Mouse (Mus musculus) embryonic stem cell, embryonic (primary cell): ENCODE data around the gene Mpzl3.

ENCODE experiments used
- CTCF ChIA-PET, 4 experiments: fragments of 300-600 bp in 2 of 4; fragments of 350-600 bp in 2 of 4; sonication (Branson Sonifier 250); formaldehyde crosslinking; loops; one replicate each; lab custom pipeline; 2022; ENCODE audit warnings: inconsistent platforms in 2 of 4; lab: Charles Lee
- POLR2A ChIA-PET, 4 experiments: fragments of 300-600 bp in 2 of 4; fragments of 350-600 bp in 2 of 4; sonication (Branson Sonifier 250); formaldehyde crosslinking; loops; one replicate each; lab custom pipeline; 2022; ENCODE audit warnings: antibody characterized with exemption in 4 of 4, inconsistent platforms in 1 of 4; lab: Charles Lee

Mpzl3 gene

GRCm38 (mm10) chr9:45079011-45079410 is 24.0 kb downstream of the Mpzl3 start, which contains the start of gene Jaml:
Jaml (plus strand) TSS chr9:45079183.
- CTCF ChIA-PET, result no interaction called here
- POLR2A ChIA-PET, result interaction anchor here in 2 of 4 experiments (0.6 to 1.8 kb wide), 2 partner anchors 12 to 477 kb away, joined by 4 to 5 read pairs; no protein-coding TSS in a partner anchor

DNA sequence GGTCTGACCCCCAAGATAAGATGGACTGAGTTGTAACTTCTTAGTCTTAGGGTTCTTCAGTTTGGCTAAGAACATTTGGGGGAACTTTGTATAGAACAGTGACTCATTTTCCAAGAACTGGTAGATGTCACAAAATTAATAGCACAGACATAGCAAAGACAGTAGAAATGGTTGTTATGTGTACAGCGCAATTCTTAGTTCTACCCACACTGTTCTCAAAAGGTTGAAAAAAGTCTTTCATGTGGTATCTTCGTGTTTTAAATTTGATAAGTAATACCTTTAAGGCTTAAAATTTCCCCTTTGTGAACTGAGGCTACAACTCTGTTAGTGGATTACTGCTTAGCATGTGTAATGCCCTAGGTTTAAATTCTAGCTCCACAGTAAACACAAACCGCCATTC is 28.1 kb downstream of the Mpzl3 start:
- ChIA-PET POLR2A (no interaction called here), CTCF (no interaction called here)

DNA sequence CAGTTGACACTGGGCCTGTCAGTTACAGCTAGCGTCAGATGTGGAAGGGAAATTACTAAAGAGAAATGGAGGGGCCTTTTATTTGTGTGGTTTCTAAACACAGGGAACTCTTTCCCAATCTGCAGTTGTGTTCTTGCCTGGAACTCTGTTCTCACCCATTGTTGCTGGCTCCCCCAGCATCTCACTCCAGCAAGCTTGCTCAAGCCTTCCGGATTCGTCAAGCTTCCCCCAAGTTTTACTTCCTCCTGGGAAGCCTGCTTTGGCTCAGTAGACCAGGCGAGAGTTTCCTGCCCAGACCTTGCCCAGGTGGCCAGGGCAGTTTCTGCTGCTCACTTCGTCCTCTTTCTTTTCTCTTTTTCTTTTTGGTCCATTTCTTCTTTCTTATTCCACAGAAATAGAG is 29.6 kb downstream of the Mpzl3 start:
- CTCF ChIA-PET, result no interaction called here
- POLR2A ChIA-PET, result interaction anchor here in 1 of 4 experiments (0.8 to 2.3 kb wide), 4 partner anchors 8 to 36 kb away, joined by 3 to 15 read pairs (median 4); partner anchors contain the start of gene Mpzl3

DNA sequence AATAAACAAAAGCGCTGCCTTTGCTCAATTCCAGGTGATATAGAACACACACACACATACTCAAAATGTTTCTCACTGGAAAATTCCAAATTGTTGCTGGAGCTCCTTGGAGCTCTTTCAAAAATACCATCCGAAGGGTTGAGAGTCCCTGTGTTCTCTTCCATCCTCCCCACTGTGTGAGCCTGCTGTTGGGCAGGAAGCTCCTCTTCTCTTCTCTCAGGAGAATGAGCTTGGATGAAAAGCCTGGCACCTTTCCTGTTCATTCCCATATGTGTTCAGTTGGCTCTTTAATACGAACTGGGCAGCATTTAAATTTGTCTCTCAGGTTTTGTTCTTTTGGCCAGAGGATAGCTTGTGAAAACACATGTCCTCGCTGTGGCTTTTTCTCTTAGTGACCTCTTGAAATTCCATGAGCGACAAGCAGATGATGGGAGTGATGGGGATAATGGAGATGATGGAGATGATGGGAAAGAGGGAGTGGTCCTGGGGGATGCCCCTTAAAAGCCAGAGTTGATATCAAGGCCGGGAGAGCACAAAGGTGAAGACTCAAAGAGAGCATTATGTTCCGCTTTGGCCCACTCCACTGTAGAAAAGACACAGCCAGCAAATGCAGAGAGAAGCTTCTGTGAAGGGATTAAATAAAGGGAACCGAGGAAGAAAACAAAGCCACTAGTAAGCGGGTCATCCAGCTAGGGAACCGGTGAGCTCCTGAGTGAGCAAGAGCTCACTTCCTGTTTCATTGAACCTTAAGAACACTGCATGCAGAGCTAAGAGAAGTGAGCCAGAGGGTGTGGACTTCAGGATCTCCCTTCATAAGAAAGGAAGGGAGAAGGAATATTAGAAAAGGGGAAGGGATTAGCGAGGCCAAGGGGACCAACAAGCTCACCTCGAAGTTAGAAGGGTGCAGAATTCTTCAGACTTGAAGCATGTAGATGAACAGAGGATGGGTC is 31.0 kb downstream of the Mpzl3 start:
- CTCF ChIA-PET, result interaction anchor here in 3 of 4 experiments (0.5 to 0.8 kb wide), 3 partner anchors 36 to 430 kb away, joined by 3 read pairs; no protein-coding TSS in a partner anchor

DNA sequence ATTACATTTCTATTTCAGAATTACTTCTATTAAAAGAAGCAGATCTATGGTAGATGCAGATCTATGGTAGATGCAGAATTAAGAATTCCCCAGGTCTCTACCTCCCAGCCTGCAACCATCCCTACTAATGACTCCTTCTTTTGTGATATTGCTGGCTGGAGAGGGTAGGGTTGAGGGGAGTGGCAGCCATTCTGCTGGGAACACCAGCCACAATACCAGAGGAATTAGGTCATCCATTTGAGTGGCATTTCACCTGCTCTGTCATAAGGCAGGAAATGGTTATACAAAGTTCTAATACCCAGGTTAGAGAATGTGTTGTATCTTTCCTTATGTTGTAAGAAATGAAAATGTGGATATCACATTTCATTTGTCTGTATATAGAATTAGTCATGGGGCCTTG is 33.1 kb downstream of the Mpzl3 start:
- CTCF ChIA-PET, result no interaction called here
- POLR2A ChIA-PET, result interaction anchor here in 1 of 4 experiments (1.6 kb wide), 1 partner anchor 22 kb away, joined by 4 read pairs; no protein-coding TSS in a partner anchor

More for the DNA sequence above, 31.0 kb downstream of the Mpzl3 start:
- POLR2A ChIA-PET, result interaction anchor here in 1 of 4 experiments (1.1 to 2.3 kb wide), 4 partner anchors 9 to 35 kb away, joined by 3 to 15 read pairs (median 4); no protein-coding TSS in a partner anchor

DNA sequence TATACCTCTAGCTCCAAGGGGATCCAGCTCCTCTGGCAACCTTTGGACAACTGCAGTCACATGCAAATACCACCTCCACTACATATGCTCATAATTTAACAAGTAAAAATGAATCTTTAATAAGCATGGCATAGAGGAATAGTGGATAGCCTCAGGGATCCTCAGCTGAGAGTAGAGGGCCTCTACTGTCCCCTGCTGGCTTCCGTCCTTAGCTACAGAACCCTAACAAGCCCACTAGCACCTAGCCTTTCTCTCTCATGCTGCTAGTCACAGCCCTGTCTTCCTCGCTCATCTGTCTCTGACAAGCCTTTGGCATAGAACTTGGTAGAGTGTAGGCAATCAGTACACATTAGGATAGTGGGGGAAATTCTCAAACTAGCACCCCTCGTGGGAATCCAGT is 35.8 kb downstream of the Mpzl3 start:
- POLR2A ChIA-PET, result interaction anchor here in 2 of 4 experiments (0.7 to 1.5 kb wide), 4 partner anchors 11 to 126 kb away, joined by 3 to 6 read pairs (median 4); partner anchors contain the start of genes Jaml (in 1 of the 2) and Ube4a (in 1 of the 2)
- CTCF ChIA-PET, result interaction anchor here in 2 of 4 experiments (0.8 to 1.1 kb wide), 4 partner anchors 14 to 400 kb away, joined by 3 read pairs; no protein-coding TSS in a partner anchor

- ChIA-PET CTCF (interaction anchor here in 2 of 4 experiments (0.8 to 1.1 kb wide), 2 partner anchors 37 to 323 kb away, joined by 3 read pairs; no protein-coding TSS in a partner anchor), POLR2A (interaction anchor here in 2 of 4 experiments (0.9 to 1.6 kb wide), 4 partner anchors 11 to 818 kb away, joined by 3 to 6 read pairs (median 3); no protein-coding TSS in a partner anchor)
These were observed 37.7 kb downstream of the Mpzl3 start for GRCm38 (mm10) chr9:45092641-45093040.

- ChIA-PET POLR2A (interaction anchor here in 1 of 4 experiments (1.1 to 1.4 kb wide), 3 partner anchors 9 to 66 kb away, joined by 3 to 5 read pairs (median 4); no protein-coding TSS in a partner anchor), CTCF (interaction anchor here in 3 of 4 experiments (1.0 to 1.2 kb wide), 3 partner anchors 47 to 73 kb away, joined by 3 to 7 read pairs (median 5); no protein-coding TSS in a partner anchor)
These were observed 40.4 kb downstream of the Mpzl3 start for GRCm38 (mm10) chr9:45095149-45095937.

GRCm38 (mm10) chr9:45097877-45098276 is 42.9 kb downstream of the Mpzl3 start:
- ChIA-PET CTCF (interaction anchor here in 2 of 4 experiments (0.6 to 0.8 kb wide), 3 partner anchors 22 to 49 kb away, joined by 3 to 9 read pairs (median 4); no protein-coding TSS in a partner anchor), POLR2A (no interaction called here)

- CTCF ChIA-PET, result interaction anchor here in 1 of 4 experiments (0.8 kb wide), 1 partner anchor 22 kb away, joined by 4 read pairs; no protein-coding TSS in a partner anchor
- POLR2A ChIA-PET, result no interaction called here
These were observed 43.4 kb downstream of the Mpzl3 start for GRCm38 (mm10) chr9:45098426-45098825.

GRCm38 (mm10) chr9:45102528-45102927 is 47.5 kb downstream of the Mpzl3 start:
- ChIA-PET CTCF (interaction anchor here in 1 of 4 experiments (0.6 kb wide), 1 partner anchor 20 kb away, joined by 3 read pairs; no protein-coding TSS in a partner anchor), POLR2A (no interaction called here)

GRCm38 (mm10) chr9:45103211-45103979 is 48.4 kb downstream of the Mpzl3 start:
- CTCF ChIA-PET, result interaction anchor here in 2 of 4 experiments (0.6 to 0.9 kb wide), 4 partner anchors 19 to 329 kb away, joined by 3 to 5 read pairs (median 4); no protein-coding TSS in a partner anchor
- POLR2A ChIA-PET, result interaction anchor here in 2 of 4 experiments (0.6 to 1.0 kb wide), 2 partner anchors 13 to 683 kb away, joined by 3 read pairs; no protein-coding TSS in a partner anchor

GRCm38 (mm10) chr9:45105596-45106374 is 50.8 kb downstream of the Mpzl3 start:
- POLR2A ChIA-PET, result interaction anchor here in 2 of 4 experiments (0.7 kb wide), 2 partner anchors 104 to 298 kb away, joined by 3 to 6 read pairs; no protein-coding TSS in a partner anchor
- CTCF ChIA-PET, result no interaction called here

DNA sequence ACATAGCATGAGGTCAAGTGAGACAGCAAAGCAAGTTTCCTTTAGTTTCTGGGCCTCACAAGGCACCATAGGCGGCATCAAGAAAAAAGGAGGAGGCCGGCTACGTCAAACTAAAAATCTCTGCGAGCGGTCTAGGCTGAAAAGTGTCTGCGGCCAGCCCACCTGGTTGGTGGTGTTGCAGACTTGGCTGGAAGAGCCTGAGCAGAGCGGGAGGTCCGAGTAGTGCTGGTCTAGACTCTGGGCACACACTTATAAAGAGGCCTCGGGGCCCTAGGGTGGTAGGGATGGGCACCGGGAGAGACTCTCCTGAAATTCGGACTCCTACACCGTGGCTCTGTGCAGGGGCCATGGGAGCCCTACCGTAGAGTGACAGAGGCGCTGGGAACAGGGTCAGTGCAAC is 60.7 kb downstream of the Mpzl3 start:
- CTCF ChIA-PET, result interaction anchor here in 1 of 4 experiments (0.7 kb wide), 1 partner anchor 374 kb away, joined by 3 read pairs; no protein-coding TSS in a partner anchor
- POLR2A ChIA-PET, result interaction anchor here in 1 of 4 experiments (1.5 kb wide), 1 partner anchor 12 kb away, joined by 3 read pairs; no protein-coding TSS in a partner anchor

DNA sequence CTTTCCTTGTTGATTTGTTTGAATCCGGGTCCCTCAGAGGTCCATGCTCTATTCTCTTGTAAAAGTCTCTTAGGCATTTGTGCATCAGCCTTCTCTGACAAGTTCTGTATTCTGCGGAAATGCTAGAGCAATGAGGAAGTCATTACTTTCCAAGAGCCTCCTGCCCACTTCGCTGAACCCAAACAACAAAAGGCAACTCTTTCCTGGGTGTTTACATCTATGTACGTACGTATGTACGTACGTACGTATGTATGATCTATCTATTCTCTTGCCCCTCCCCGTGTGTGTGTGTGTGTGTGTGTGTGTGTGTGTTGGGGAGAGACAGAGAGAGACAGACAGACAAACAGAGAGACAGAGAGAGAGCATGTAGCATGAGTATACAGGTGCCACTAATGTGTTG is 61.8 kb downstream of the Mpzl3 start:
- ChIA-PET POLR2A (interaction anchor here in 1 of 4 experiments (1.1 to 1.5 kb wide), 2 partner anchors 13 to 74 kb away, joined by 3 read pairs; no protein-coding TSS in a partner anchor), CTCF (no interaction called here)
